Mouse (Mus musculus) lung, adult 2 months (tissue): ENCODE measurements around the gene Ap1m2.

Experiments
- CTCF ChIP-seq: fragments of 200-500 bp; IDR thresholded peaks from 2 replicates; pipeline ENCODE4 v1.5.1; 2011; ENCODE audit warnings: mild to moderate bottlenecking, low read length, control low read depth; ENCODE audit not compliant: insufficient read depth
- POLR2A ChIP-seq: fragments of 200-500 bp; IDR thresholded peaks from 2 replicates; pipeline ENCODE4 v1.6.1; 2011; ENCODE audit warnings: low read depth, mild to moderate bottlenecking, control low read depth, low read length, borderline replicate concordance; ENCODE audit errors: extremely low read depth

DNA sequence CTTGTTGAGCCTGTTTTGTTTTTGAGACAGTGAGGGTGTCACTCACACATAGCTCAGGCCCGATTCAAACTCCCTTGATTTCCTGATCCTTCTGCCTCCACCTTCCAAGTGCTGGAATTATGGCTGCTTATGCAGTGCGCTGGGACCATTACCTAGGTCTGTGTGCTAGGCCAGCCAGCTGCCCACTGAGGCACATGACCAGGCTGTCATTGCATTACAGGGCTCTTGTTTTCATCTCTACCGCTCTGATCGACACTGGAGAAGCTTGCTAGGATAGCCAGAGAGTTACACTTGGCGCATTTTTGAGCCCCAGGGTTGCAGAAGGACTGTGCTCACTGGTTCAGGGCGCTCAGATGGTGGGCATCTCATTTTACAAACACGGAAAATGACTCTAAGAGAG, 442 bp downstream of the Ap1m2 start:
- TF ChIP-seq CTCF (no peak), POLR2A (no peak)
